11 mouse cellular contexts compared by ENCODE assay signal in genomic region chr17:46168318-46168717, GRCm38 (mm10). TPM values are rescaled to one million over a fixed set of nuclear protein-coding genes. Genes with fewer than 3 reads are reported as not detected.
DNase-seq lines count a peak whose midpoint lies in the region; ATAC-seq and TF ChIP-seq lines count a peak whose summit lies in the region.
"Had no signal": no experiment of that assay in that cellular context is flagged by ENCODE, and none has a peak within 500 bp of the region (broad histone marks: within the 10 kb centered on the region; RNA-seq: fewer than 3 reads in every experiment).

No protein-coding gene starts in this region.

- H3K4me3 ChIP-seq in left cerebral cortex, adult 2 months: no peak overlapping the region
- no peak overlapping the region for H3K4me3 ChIP-seq in heart, embryonic 13.5 days
- H3K4me3 ChIP-seq in hindbrain, embryonic 14.5 days (replicated peaks; ENCODE audit: low read length): no peak overlapping the region
- H3K4me3 ChIP-seq: limb, embryonic 12.5 days had no signal

- peaks cover 27% of the 10 kb centered on the region for H3K4me1 ChIP-seq in heart, embryonic 13.5 days
- no peaks in the 10 kb centered on the region for H3K4me1 ChIP-seq in hindbrain, embryonic 14.5 days (replicated peaks; ENCODE audit: control insufficient read depth, insufficient read depth, low read length)
- H3K4me1 ChIP-seq: limb, embryonic 12.5 days had no signal

- WGBS in heart, embryonic 13.5 days: 36% methylated on average over 5 of the region's 5 CpGs
- 53% methylated on average over 5 of the region's 5 CpGs for WGBS in hindbrain, embryonic 14.5 days

- intact Hi-C loops in left cerebral cortex, adult 2 months (cut with DNase I): no loop called here

- H3K27me3 ChIP-seq in heart, embryonic 13.5 days (replicated peaks): no peaks in the 10 kb centered on the region
- H3K27me3 ChIP-seq in hindbrain, embryonic 14.5 days (ENCODE audit: control insufficient read depth, insufficient read depth, low read length): no peaks in the 10 kb centered on the region
- H3K27me3 ChIP-seq: limb, embryonic 12.5 days had no signal

- H3K27ac ChIP-seq in left cerebral cortex, adult 2 months: 0 out of 2 replicates have a peak overlapping the region, but pooled peaks have one; percentile 21
- peak overlapping the region; percentile 29; the same call in 1 of the 2 replicates for H3K27ac ChIP-seq in heart, embryonic 13.5 days (replicated peaks)
- no peak overlapping the region for H3K27ac ChIP-seq in hindbrain, embryonic 14.5 days
- H3K27ac ChIP-seq: limb, embryonic 12.5 days had no signal

- ATAC-seq in heart, embryonic 13.5 days (ENCODE audit: extremely low read depth, insufficient number of reproducible peaks, low FRiP score, low TSS enrichment): 0 out of 2 replicates have a peak, but pooled peaks have one; percentile 22
- ATAC-seq in megakaryocyte progenitor cell, adult 5-6 weeks (replicated peaks; ENCODE audit: poor library complexity): peak; percentile 54
- no peak for ATAC-seq in hindbrain, embryonic 14.5 days (ENCODE audit: low FRiP score)
- ATAC-seq: activated CD4-positive, CD25-positive, alpha-beta regulatory T cell, adult 4 months had no signal

- no peaks in the 10 kb centered on the region for H3K9me3 ChIP-seq in heart, embryonic 13.5 days
- H3K9me3 ChIP-seq in hindbrain, embryonic 14.5 days (ENCODE audit: control insufficient read depth, low read length): no peaks in the 10 kb centered on the region
- H3K9me3 ChIP-seq: limb, embryonic 12.5 days had no signal

- peak; percentile 33 for DNase-seq in cerebellum, adult 9-11 months
- DNase-seq in cerebellum, adult 8-10 months: no peak
- no peak for DNase-seq in left cerebral cortex, adult 2 months (ENCODE audit: extremely low spot score in 1 of 2, low spot score in 2 of 2)
- no peak for DNase-seq in left cerebral cortex, adult 8-10 months (ENCODE audit: low spot score in 2 of 2)
- no peak for DNase-seq in hindbrain, embryonic 14.5 days (ENCODE audit: low spot score)
- no peak for DNase-seq in left cerebral cortex, adult 18-20 months (ENCODE audit: low spot score in 2 of 2)
- DNase-seq: cerebellum, postnatal 14 days had no signal

- H3K36me3 ChIP-seq in heart, embryonic 13.5 days: peaks cover 98% of the 10 kb centered on the region
- peaks cover 90% of the 10 kb centered on the region for H3K36me3 ChIP-seq in hindbrain, embryonic 14.5 days (replicated peaks; ENCODE audit: control insufficient read depth, insufficient read depth)

- no peak for TF ChIP-seq CTCF in left cerebral cortex, adult 2 months (IDR thresholded peaks at IDR 0.05)

- H3K9ac ChIP-seq in heart, embryonic 13.5 days: no peak overlapping the region
- no peak overlapping the region for H3K9ac ChIP-seq in hindbrain, embryonic 14.5 days
- H3K9ac ChIP-seq: limb, embryonic 12.5 days had no signal

- no peak overlapping the region for H3K4me2 ChIP-seq in heart, embryonic 13.5 days
- H3K4me2 ChIP-seq in hindbrain, embryonic 14.5 days (replicated peaks): no peak overlapping the region
- H3K4me2 ChIP-seq: limb, embryonic 12.5 days had no signal

RNA-seq across cellular contexts. Expression of gene Gtpbp2, which starts 7.5 kb away (rescaled TPM):
- 100 to 1,000 TPM; 134 to 140 TPM for total RNA-seq in left cerebral cortex, adult 2 months (2021)
- total RNA-seq in left cerebral cortex, adult 8-10 months (2022): 100 to 1,000 TPM in 3 of 4 experiments, 10 to 100 TPM in 1; 93.8 to 107 (median 103) TPM
- polyA plus RNA-seq in heart, embryonic 13.5 days (2015; fragmentation: Nextera tagmentation; extraction: Ambion mirVana): 29.2 and 30.7 TPM in 2 replicates
- 17.4 and 22.2 TPM in 2 replicates for total RNA-seq in megakaryocyte progenitor cell, adult 5-6 weeks (2015)
- total RNA-seq in megakaryocyte progenitor cell, adult 5-6 weeks (2017): 30.7 and 33.2 TPM in 2 replicates
- 25.7 and 29.9 TPM in 2 replicates for polyA plus RNA-seq in hindbrain, embryonic 14.5 days (2014; fragmentation: Nextera tagmentation; extraction: Ambion mirVana)
- total RNA-seq in left cerebral cortex, adult 18-20 months (2021): 100 to 1,000 TPM; 102 to 116 TPM

RNA-seq across cellular contexts. Expression of gene Mad2l1bp, which starts 15.0 kb away (rescaled TPM):
- 10 to 100 TPM; 11.6 to 15.7 TPM for total RNA-seq in left cerebral cortex, adult 2 months (2021)
- 10 to 100 TPM; 13.0 to 15.8 (median 14.3) TPM for total RNA-seq in left cerebral cortex, adult 8-10 months (2022)
- polyA plus RNA-seq in heart, embryonic 13.5 days (2015; fragmentation: Nextera tagmentation; extraction: Ambion mirVana): 28.1 and 30.5 TPM in 2 replicates
- total RNA-seq in megakaryocyte progenitor cell, adult 5-6 weeks (2015): 14.8 and 19.7 TPM in 2 replicates
- total RNA-seq in megakaryocyte progenitor cell, adult 5-6 weeks (2017): 4.8 and 6.5 TPM in 2 replicates
- polyA plus RNA-seq in hindbrain, embryonic 14.5 days (2014; fragmentation: Nextera tagmentation; extraction: Ambion mirVana): 19.6 and 21.9 TPM in 2 replicates
- total RNA-seq in left cerebral cortex, adult 18-20 months (2021): 10 to 100 TPM; 13.5 to 14.3 TPM

RNA-seq across cellular contexts. Expression of gene Rsph9, which starts 24.3 kb away (rescaled TPM):
- 10 to 100 TPM; 21.7 to 22.0 TPM for total RNA-seq in left cerebral cortex, adult 2 months (2021)
- total RNA-seq in left cerebral cortex, adult 8-10 months (2022): 10 to 100 TPM; 17.8 to 21.3 (median 19.5) TPM
- polyA plus RNA-seq in heart, embryonic 13.5 days (2015; fragmentation: Nextera tagmentation; extraction: Ambion mirVana): 6.0 and 6.1 TPM in 2 replicates
- total RNA-seq in megakaryocyte progenitor cell, adult 5-6 weeks (2015): 1.4 TPM in 1 of 2 replicates, not detected in the other
- 1.4 TPM in 1 of 2 replicates, not detected in the other for total RNA-seq in megakaryocyte progenitor cell, adult 5-6 weeks (2017)
- 50.3 and 52.5 TPM in 2 replicates for polyA plus RNA-seq in hindbrain, embryonic 14.5 days (2014; fragmentation: Nextera tagmentation; extraction: Ambion mirVana)
- 10 to 100 TPM; 17.9 to 21.9 TPM for total RNA-seq in left cerebral cortex, adult 18-20 months (2021)

RNA-seq across cellular contexts. Expression of gene Polh, which starts 34.1 kb away (rescaled TPM):
- total RNA-seq in left cerebral cortex, adult 2 months (2021): 1 to 10 TPM; 6.3 to 6.7 TPM
- 1 to 10 TPM; 5.3 to 7.8 (median 6.8) TPM for total RNA-seq in left cerebral cortex, adult 8-10 months (2022)
- 9.6 and 11.3 TPM in 2 replicates for polyA plus RNA-seq in heart, embryonic 13.5 days (2015; fragmentation: Nextera tagmentation; extraction: Ambion mirVana)
- total RNA-seq in megakaryocyte progenitor cell, adult 5-6 weeks (2015): 11.4 and 17.7 TPM in 2 replicates
- total RNA-seq in megakaryocyte progenitor cell, adult 5-6 weeks (2017): 20.4 and 26.9 TPM in 2 replicates
- polyA plus RNA-seq in hindbrain, embryonic 14.5 days (2014; fragmentation: Nextera tagmentation; extraction: Ambion mirVana): 5.5 and 6.4 TPM in 2 replicates
- 1 to 10 TPM; 6.1 to 6.3 TPM for total RNA-seq in left cerebral cortex, adult 18-20 months (2021)

RNA-seq across cellular contexts. Expression of gene Xpo5, which starts 34.3 kb away (rescaled TPM):
- 10 to 100 TPM; 42.1 to 43.3 TPM for total RNA-seq in left cerebral cortex, adult 2 months (2021)
- 10 to 100 TPM; 38.3 to 42.7 (median 41.8) TPM for total RNA-seq in left cerebral cortex, adult 8-10 months (2022)
- 19.8 and 20.4 TPM in 2 replicates for polyA plus RNA-seq in heart, embryonic 13.5 days (2015; fragmentation: Nextera tagmentation; extraction: Ambion mirVana)
- total RNA-seq in megakaryocyte progenitor cell, adult 5-6 weeks (2015): 48.8 and 55.9 TPM in 2 replicates
- total RNA-seq in megakaryocyte progenitor cell, adult 5-6 weeks (2017): 70.3 and 72.0 TPM in 2 replicates
- 43.4 and 44.4 TPM in 2 replicates for polyA plus RNA-seq in hindbrain, embryonic 14.5 days (2014; fragmentation: Nextera tagmentation; extraction: Ambion mirVana)
- total RNA-seq in left cerebral cortex, adult 18-20 months (2021): 10 to 100 TPM; 38.6 to 41.9 TPM

Comparison
In these comparisons a context has a peak if more than half of its experiments do, and no peak if none do; other contexts are left out.
1. RNA of gene Rsph9, which starts 24.3 kb away (total RNA-seq): 21.7 to 22.0 TPM in left cerebral cortex, adult 2 months, 17.9 to 21.9 TPM in left cerebral cortex, adult 18-20 months and 17.8 to 21.3 TPM in left cerebral cortex, adult 8-10 months; 1.4 TPM in megakaryocyte progenitor cell, adult 5-6 weeks; every median in the first group is over 4 times any median in the second.